Mouse (Mus musculus): ENCODE measurements around the gene Tulp2.
"Not testable (repeated sequence)": the region's sequence is repeated elsewhere in the genome, so short reads cannot be mapped to it uniquely, and the experiment has no call there.

Tulp2 gene

DNA sequence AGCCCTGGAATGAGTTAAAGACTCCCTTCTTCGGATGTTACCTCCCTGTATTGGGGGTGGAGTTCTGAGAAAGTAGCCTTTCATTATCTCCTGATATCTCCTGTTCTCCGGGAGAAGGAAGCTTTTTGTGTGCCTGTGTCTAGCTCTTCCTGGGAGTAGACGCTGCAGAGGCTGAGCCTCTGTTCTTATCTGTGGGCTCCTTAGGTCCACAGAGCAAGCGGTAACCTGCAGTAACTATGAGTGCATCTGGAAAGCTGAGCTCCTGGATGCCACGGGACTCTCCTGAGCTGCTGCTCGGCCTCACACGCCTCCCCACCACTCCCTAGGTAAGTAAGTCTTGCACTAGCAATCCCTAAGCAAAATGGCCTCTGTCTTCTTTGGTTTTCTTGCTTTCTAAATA lies 4.5 kb downstream of the Tulp2 start:
- ATAC-seq (ENCODE audit: insufficient number of reproducible peaks, low FRiP score, low TSS enrichment) = no peak

- ATAC-seq (ENCODE audit: insufficient number of reproducible peaks, low FRiP score, low TSS enrichment) = no peak
Observed at GRCm38 (mm10) chr7:45486761-45487415, 5.2 kb downstream of the Tulp2 start, which contains the start of gene Gm45808. Gene Gm45808, minus strand, starts transcription at chr7:45486811.

GRCm38 (mm10) chr7:45487861-45488292 lies 6.2 kb downstream of the Tulp2 start:
- no peak for ATAC-seq (ENCODE audit: insufficient number of reproducible peaks, low FRiP score, low TSS enrichment)

GRCm38 (mm10) chr7:45488293-45489204 lies 6.9 kb downstream of the Tulp2 start, which contains the start of gene Dhdh:
Gene Dhdh, minus strand, starts transcription at chr7:45488805.
- no peak for ATAC-seq (ENCODE audit: insufficient number of reproducible peaks, low FRiP score, low TSS enrichment)

DNA sequence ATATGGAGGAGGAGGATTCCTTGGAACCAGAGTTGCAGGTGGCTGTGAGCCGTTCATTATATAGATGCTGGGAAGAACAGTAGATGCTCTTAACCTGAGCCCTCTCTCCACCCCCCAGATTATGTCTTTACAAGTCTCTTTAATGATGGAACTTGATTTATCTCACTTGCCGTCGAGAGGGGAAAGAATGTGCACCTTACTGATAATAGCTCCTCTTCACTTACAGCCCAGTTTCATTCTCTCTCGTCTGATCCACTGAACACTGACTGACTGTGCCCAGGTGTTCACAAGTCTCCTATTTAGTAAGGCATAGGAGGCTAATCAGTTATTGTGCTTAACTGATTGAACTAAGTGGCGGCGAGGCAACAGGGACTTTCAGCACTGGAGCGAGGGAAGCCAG lies 7.9 kb downstream of the Tulp2 start:
- ATAC-seq (ENCODE audit: insufficient number of reproducible peaks, low FRiP score, low TSS enrichment) = no peak

- no peak for ATAC-seq (ENCODE audit: insufficient number of reproducible peaks, low FRiP score, low TSS enrichment)
Observed at GRCm38 (mm10) chr7:45490822-45491221, 9.1 kb downstream of the Tulp2 start.

GRCm38 (mm10) chr7:45491264-45491663 lies 9.6 kb downstream of the Tulp2 start:
- no peak for ATAC-seq (ENCODE audit: insufficient number of reproducible peaks, low FRiP score, low TSS enrichment)

GRCm38 (mm10) chr7:45492225-45492844 lies 10.7 kb downstream of the Tulp2 start:
- ATAC-seq (ENCODE audit: insufficient number of reproducible peaks, low FRiP score, low TSS enrichment) = no peak

GRCm38 (mm10) chr7:45492951-45493350 lies 11.3 kb downstream of the Tulp2 start:
- peak; percentile 77; the same call in 1 of the 2 replicates for ATAC-seq (ENCODE audit: insufficient number of reproducible peaks, low FRiP score, low TSS enrichment)

GRCm38 (mm10) chr7:45494548-45494947 lies 12.9 kb downstream of the Tulp2 start:
- no peak for ATAC-seq (ENCODE audit: insufficient number of reproducible peaks, low FRiP score, low TSS enrichment)

- ATAC-seq (ENCODE audit: insufficient number of reproducible peaks, low FRiP score, low TSS enrichment) = no peak
Observed at GRCm38 (mm10) chr7:45498427-45498826, 16.8 kb downstream of the Tulp2 start.

DNA sequence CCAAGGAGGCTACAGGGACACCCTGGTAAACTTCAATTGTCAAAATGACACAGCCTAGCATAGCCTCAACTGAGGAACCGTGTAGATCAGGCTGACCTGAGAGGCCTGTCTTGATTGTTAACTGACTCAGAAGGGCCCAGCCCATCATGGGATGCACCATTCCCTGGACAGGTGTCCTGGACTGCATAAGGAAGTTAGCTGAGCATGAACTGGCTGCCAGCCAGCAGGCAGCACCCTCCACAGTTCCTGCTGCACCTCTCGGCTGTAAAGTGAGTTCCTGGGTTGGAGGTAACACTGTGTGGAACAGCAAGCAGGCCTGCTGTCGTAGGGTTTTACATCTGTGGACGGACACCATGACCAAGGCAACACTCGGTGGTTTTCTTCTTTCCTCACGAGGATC lies 25.9 kb downstream of the Tulp2 start:
- ATAC-seq (ENCODE audit: insufficient number of reproducible peaks, low FRiP score, low TSS enrichment) = no peak

DNA sequence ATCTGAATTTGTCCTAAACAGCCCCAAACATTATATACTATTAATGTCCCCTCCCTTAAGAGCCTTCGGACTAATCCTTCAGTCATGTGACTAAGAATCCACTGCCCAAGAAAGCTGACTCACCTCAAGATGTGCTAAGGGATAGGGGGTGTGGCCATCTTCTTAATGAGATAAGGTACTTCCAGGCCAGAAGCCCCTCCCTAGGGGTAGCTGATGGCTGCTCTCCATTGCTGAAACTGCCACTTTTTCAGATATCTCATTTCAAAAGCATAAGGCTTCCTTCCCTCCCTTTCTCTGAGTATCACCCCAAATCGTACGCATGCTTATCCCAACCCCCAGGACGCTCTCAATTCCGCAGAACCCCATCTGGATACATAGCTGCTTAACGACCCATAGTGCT lies 26.9 kb downstream of the Tulp2 start:
- ATAC-seq (ENCODE audit: insufficient number of reproducible peaks, low FRiP score, low TSS enrichment) = no peak

GRCm38 (mm10) chr7:45509181-45509882 lies 27.7 kb downstream of the Tulp2 start:
- ATAC-seq (ENCODE audit: insufficient number of reproducible peaks, low FRiP score, low TSS enrichment) = no peak

- peak; percentile 66; the same call in 1 of the 2 replicates for ATAC-seq (ENCODE audit: insufficient number of reproducible peaks, low FRiP score, low TSS enrichment)
Observed at GRCm38 (mm10) chr7:45509912-45510787, 28.5 kb downstream of the Tulp2 start, which contains the start of gene Nucb1. Gene Nucb1, minus strand, starts transcription at chr7:45510406.

- ATAC-seq (ENCODE audit: insufficient number of reproducible peaks, low FRiP score, low TSS enrichment) = no peak
Observed at GRCm38 (mm10) chr7:45514411-45514810, 32.7 kb downstream of the Tulp2 start.

DNA sequence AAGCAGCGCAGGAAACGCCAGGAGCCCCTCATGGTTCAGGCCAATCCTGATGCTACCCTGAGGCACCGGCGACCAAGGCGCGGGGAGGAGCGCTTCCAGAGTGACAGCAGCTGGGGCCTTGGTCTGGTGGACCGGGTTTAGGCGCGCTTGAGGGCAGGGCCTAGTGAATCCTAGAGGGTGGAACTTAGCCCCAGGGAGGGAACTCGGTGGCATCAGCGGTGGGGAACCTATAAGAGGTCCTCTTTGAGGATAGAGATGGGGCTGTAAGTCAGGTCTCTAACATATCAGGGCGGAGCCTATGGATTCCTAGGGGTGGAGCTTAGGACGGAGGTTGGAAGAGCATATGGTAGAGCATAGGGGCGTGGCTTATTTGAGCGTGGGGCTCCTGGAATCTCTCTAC lies 33.8 kb downstream of the Tulp2 start:
- ATAC-seq (ENCODE audit: insufficient number of reproducible peaks, low FRiP score, low TSS enrichment) = no peak

DNA sequence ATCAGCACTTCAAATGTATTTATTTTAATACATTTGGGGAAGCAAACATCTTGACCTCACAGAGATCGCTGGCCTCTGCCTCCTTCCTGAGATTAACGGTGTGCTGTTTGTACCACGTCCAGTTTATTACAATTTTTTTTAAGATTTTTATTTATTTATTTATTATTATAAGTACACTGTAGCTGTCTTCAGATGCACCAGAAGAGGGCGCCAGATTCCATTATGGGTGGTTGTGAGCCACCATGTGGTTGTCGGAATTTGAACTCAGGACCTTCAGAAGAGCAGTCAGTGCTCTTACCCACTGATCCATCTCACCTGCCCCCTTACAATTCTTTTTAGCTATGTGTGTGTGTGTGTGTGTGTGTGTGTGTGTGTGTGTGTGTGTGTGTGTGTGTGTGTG lies 35.2 kb downstream of the Tulp2 start:
- ATAC-seq (ENCODE audit: insufficient number of reproducible peaks, low FRiP score, low TSS enrichment) = not testable (repeated sequence)

DNA sequence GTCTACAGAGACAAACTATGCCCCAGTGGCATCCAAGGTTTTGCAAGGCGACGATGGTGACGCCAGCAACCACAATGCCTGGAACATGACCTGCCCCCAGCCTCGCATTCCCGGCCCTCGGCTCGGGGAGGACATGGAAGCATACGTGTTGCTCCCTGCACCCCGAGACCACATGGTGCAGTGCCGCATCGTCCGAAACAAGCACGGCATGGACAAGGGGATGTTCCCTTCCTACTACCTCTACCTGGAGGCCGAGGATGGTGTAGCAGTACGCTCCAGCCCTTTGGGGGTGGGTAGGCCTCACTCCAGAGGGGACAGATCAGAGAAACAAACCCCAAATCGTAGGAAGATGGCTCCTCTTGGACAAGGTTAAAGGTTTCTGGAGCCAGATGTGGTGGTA lies 36.9 kb downstream of the Tulp2 start:
- no peak for ATAC-seq (ENCODE audit: insufficient number of reproducible peaks, low FRiP score, low TSS enrichment)
